Mouse (Mus musculus) left cerebral cortex, postnatal 10 days (tissue): Measurements from ENCODE around the gene Olfml2a. TPM values are rescaled to one million over a fixed set of nuclear protein-coding genes. Genes with fewer than 3 reads are reported as not detected.
"Not testable (repeated sequence)": the region's sequence is repeated elsewhere in the genome, so short reads cannot be mapped to it uniquely, and the experiment has no call there.

Source experiments
- DNase-seq, 2 experiments: peaks; one replicate each; pipeline ENCODE4 v3.0.0; 2021 to 2022; ENCODE audit warnings: low spot score in 2 of 2, mixed read lengths in 1 of 2; ENCODE audit errors: extremely low spot score in 1 of 2
- intact Hi-C: fragments of 180-260 bp; cut with DNase I; formaldehyde crosslinking; loops from one replicate; pipeline ENCODE4 v1.15.1; 2025
- total RNA-seq, 2 experiments: library from RNA; stranded (reverse); gene quantifications; 2 replicates each; pipeline ENCODE4 v1.2.3; 2021

The Olfml2a gene
- total RNA-seq, 2 experiments from 2014 or later = 3.8 to 3.9 TPM

GRCm38 (mm10) chr2:39004880-39005435, 73.2 kb downstream of the Olfml2a start, which contains the start of gene Arpc5l:
Gene Arpc5l, plus strand, starts transcription at chr2:39005348.
- intact Hi-C loops = no loop called here
- peak; percentile 87 to 96 for DNase-seq

DNA sequence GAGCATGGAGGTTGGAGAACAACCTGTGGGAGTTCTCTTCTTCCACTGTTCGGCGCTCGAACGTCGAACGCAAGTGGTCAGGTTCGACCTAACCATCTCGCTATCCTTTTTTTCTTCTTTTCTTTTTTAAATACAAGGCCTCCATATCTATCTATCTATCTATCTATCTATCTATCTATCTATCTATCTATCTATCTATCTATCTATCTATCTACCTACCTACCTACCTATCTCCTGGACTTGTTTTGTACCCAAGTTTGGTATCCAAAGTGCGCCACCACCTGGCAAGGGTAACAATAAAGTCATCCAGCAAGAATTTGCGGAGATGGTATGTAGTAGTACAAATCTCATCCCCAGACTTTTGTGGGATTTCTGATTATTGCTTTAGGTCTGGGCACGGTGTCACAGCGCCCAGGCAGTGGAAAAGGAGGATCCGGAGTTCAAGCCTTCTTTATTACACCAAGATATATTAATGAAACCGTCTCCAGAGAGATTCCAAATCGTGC, 73.8 kb downstream of the Olfml2a start, which contains the start of gene Rpl35:
Gene Rpl35, minus strand, starts transcription at position 51 of the 506 bp plus-strand sequence.
- intact Hi-C loops = no loop called here
- peak in 1 of 2 experiments; percentile 55 for DNase-seq

GRCm38 (mm10) chr2:39006149-39006730, 74.5 kb downstream of the Olfml2a start:
- no peak for DNase-seq
- intact Hi-C loops = no loop called here

- intact Hi-C loops = no loop called here
- peak; percentile 91 to 96 for DNase-seq
Measured at GRCm38 (mm10) chr2:39007865-39008264, 76.1 kb downstream of the Olfml2a start.

- peak in 1 of 2 experiments; percentile 59 for DNase-seq
- intact Hi-C loops = no loop called here
Measured at GRCm38 (mm10) chr2:39008350-39008851, 76.6 kb downstream of the Olfml2a start.

- intact Hi-C loops = no loop called here
- DNase-seq = peak in 1 of 2 experiments; percentile 80
Measured at GRCm38 (mm10) chr2:39008954-39009365, 77.2 kb downstream of the Olfml2a start.

DNA sequence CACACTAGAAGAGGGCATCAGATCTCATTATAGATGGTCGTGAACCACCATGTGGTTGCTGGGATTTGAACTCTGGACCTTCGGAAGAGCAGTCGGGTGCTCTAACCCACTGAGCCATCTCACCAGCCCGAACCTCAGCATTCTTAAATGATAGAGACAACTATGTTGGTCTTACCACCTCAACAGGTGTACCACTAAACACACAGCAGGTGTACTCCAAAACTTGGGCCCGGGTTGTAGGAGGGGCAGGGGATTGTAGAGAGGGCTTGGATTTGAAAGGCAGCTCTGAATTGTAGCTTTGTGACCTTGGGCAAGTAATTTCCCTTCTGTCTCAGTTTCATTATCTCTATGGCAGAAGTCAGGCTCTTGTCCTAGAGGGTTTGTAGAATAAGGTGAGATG, 78.4 kb downstream of the Olfml2a start:
- DNase-seq, intact Hi-C loops: not testable (repeated sequence)

GRCm38 (mm10) chr2:39011264-39011663, 79.5 kb downstream of the Olfml2a start:
- intact Hi-C loops = no loop called here
- DNase-seq = no peak

DNA sequence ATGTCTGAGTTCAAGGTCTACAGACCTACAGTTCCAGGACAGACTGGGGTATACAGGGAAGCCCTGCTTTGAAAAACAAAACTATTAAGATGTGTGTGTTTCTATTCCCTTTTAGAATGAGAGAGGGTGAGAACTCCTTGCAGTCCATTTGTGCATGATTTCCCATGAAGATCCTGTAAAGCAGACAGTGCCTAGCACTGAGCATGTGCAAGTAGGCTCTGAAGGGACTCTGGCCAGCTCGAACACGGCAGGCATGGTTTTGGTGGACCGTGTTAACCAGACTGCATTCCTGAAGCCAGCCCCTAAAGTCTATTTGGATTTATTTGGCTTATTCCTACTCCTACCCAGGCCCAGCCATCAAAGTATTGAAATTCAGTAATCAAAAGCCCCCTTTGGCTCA, 80.2 kb downstream of the Olfml2a start:
- no peak for DNase-seq
- intact Hi-C loops = no loop called here

GRCm38 (mm10) chr2:39012768-39013279, 81.0 kb downstream of the Olfml2a start:
- intact Hi-C loops = no loop called here

More at GRCm38 (mm10) chr2:39012768-39013279, 81.0 kb downstream of the Olfml2a start:
- no peak for DNase-seq

Other genes with a start within 250 kb of the Olfml2a start
- gene Nr5a1, start 217.4 kb upstream of the Olfml2a start, total RNA-seq = not detected
- 1 to 10 TPM; 5.3 to 5.8 TPM for gene Nr6a1, start 4.3 kb upstream of the Olfml2a start, total RNA-seq
- gene Wdr38, start 65.5 kb downstream of the Olfml2a start, total RNA-seq = under 1 TPM; 0.32 to 0.55 TPM
- gene Arpc5l, start 73.4 kb downstream of the Olfml2a start, total RNA-seq = 100 to 1,000 TPM in 1 of 2 experiments, 10 to 100 TPM in 1; 93.1 to 103 TPM
- gene Rpl35, start 73.6 kb downstream of the Olfml2a start, total RNA-seq = 100 to 1,000 TPM; 326 to 336 TPM
- 10 to 100 TPM; 26.4 to 28.2 TPM for gene Golga1, start 133.6 kb downstream of the Olfml2a start, total RNA-seq